Mouse (Mus musculus) T-cell, adult 2 months (primary cell): ENCODE measurements around the gene Ap2s1.

Experiments
- DNase-seq: peaks from one replicate; pipeline ENCODE4 v3.0.0; 2022; ENCODE audit warnings: low spot score

The Ap2s1 gene

DNA sequence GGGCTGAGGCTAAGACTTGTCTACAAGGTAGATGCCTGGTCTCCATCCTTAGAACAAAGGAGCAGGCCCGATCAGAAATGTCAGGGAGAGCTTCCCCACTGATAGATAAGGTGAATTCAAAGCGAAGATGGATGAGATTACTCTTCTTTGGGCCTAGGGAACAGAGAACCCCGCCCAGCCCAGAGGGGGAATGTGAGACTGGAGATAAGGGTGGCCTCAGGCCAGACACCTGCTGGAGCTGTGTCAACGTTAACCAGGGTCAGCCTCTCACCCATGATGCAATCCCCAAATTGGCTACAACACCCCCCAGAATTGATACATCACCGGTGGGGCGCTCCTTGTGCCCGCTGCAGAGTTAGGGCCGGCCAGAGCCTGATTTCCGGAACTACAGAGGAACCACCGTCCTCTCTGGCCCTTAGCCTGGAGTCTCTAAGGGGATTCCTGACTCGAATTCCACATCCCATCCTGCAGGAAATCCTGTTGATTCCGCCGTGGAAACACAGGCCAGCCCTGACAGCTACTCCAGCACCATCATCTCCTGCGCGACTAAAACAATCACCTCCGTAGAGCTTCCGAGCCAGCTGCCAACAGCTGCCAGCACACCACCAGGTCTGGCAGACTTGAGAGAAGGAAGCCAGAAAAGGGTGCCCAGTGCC, 17.3 kb downstream of the Ap2s1 start:
- DNase-seq: no peak

DNA sequence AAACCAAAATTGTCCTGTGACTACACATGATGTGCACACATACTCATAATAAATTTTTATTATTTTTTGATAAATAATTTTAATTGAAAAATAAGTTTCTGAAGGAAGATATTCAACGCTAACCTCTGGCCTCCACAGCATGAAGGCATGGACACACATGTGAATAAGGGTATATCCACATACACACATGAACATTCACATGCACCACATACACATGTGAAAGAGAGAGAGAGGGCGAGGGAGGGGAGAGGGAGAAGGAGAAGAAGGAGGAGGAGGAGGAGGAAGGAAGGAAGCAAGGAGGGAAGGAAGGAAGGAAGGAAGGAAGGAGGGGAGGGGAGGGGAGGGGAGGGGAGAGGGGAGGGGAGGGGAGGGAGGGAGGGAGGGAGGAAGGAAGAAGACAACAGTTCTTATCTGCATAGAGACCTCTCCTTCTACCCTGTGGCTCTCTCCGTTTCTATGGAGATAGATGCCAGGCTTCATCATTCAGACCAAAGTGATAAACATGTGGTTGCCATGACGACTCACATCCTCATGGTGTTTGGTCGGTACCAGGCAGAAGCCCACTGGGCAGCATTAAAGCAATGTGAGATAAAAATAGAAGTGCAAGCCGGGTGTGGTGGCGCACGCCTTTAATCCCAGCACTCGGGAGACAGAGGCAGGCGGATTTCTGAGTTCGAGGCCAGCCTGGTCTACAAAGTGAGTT, 20.8 kb downstream of the Ap2s1 start:
- peak; percentile 30 for DNase-seq

DNA sequence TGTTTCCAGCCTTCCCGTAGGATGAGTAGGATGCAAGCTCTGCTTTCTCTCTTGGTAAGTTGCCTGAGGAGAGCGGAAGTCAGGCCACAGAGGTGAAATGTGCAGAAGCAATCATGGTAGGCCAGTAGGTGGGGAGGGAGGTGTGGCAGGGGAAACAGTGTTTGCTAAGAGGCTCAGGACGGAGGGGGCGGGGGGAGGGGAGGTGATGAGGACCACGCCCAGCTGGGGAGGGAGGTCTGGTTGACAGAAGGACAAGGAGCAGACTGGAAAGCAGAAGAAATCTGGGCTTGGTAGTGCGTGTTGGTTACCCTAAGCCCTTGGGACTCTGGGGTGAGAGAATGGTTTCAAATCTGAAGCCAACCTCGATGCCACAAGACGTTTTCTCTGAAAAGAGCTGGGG, 22.1 kb downstream of the Ap2s1 start:
- DNase-seq: no peak

DNA sequence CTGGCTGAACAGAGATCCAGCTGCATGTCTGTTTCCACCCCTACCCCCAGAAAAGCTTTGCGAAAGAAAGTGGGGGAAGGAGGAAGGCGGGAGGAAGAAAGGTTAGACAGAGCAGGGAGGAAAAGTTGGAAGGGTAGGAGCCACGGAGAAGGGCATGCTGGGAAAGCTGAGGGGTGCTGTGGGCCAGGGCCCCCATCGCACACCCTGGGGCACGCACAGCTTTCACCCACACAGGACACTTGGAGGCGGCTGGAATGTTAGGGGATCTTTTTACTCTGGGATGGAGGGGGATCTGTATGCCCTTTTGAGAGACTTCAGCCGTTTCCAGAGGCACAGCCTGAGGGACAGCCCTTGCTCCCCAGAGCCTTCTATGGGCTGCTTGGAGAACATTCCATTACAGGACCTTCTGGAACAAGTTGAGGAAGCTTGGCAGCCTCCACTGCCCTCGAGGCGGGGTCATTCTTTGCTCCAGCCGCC, 22.8 kb downstream of the Ap2s1 start:
- DNase-seq: no peak

DNA sequence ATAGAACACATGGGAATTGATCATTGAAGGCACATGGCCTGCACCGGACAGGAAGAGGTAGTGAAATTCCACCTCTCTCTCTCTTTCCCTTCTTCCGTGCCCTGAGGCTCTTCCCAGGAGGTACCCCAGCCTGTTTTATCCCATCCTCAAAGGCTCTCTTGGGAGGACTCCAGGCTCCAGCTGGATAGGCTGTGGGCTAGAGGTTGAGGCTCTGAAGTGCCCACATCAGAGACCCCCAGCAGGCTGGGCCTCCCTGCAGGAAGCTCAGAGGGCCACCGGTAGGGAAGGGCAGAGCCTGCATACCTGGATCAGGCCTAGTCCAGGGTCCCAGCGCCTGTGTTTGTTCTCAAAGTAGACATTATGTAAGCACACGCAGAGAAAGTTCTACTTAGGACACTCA, 23.4 kb downstream of the Ap2s1 start:
- no peak for DNase-seq

DNA sequence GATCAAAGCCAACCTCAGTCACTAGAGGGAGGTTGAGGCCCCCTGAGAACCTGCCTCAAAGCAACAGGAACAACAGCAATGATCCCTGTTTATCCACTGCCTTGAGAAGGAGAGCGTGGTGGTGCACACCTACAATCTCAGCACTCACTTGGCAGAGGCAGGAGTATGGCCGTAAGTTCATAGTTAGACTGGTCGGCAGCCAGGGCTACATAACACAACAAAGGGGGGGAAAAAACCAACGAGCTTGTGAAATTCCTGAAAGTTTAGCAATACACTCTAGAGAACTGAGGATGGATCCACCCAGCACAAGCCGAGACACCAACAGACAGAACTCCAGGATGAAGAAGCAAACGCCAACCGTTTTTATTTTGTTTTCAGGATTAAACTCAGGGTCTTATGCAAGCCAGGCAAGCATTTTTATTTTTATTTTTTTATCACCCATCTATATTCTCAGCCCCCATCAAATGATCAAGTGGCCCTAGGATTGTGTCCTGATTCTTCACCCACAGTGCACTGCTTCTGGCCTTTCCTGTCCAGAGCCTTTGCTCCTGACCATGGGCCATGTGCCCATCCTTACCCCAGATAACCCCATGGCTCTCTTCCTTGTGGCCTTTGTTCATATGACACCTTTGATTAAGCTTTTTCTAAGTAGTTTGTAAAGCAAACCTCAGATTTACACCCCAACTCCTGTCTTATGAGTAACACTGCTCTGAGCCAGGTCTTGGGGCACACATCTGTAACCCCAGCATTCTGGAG, 25.4 kb downstream of the Ap2s1 start:
- no peak for DNase-seq

DNA sequence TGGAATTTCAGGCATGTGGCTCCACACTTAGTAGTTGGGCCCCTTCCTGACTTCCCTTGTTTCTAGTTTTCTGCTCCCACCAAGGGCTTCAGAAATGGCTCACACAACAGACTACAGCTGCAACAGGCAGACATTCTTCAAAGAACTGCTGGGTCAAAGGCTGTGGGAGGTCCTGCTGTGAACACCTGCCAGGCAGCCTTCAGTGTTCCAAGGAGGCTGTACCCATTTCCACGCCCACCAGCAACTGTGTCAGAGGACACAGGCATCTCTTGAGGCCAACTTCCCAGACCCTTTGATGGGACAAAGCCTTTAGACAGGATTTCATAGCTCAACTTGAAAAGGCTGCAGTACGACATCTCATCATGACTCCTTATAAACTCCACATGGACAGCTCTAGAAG, 28.2 kb downstream of the Ap2s1 start:
- no peak for DNase-seq

DNA sequence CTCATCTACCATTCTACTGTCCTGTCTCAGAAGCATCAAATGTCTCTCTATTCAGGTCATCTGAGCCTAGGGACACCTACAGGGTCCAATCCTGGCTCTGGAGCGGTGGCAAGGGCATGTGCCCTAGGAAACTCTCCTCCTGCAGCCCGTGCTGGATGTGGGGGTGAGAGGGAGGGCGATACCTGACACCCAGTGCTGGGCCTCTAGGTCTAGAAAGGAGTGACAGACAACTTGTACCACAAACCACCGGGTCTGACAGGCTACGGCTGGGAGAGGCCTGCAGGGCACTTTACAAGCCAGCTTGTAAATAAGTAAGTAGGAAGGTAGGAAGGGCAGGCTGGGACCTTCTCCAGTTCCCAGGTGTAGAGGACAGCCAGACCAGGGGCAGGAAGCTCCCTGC, 37.7 kb downstream of the Ap2s1 start:
- no peak for DNase-seq

DNA sequence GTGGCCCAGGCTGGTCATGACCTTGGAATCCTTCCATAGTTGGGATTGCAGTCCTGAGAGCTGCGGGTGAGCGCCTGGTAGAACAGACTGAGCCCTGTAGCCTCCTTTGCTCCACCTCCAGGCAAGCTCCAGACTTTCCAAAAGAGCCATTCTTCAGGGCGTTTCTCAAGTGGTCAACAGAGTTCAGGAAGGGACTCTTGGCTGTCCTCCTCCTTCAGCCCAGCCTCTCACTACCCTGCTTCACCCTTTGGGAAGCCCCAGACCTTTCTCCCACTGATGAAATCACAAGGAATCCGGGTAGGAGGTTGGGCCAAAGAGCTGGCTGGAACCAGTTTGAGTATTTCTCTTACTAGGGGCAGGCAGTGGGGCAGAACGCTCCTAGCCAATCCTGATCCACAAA, 41.9 kb downstream of the Ap2s1 start:
- no peak for DNase-seq

DNA sequence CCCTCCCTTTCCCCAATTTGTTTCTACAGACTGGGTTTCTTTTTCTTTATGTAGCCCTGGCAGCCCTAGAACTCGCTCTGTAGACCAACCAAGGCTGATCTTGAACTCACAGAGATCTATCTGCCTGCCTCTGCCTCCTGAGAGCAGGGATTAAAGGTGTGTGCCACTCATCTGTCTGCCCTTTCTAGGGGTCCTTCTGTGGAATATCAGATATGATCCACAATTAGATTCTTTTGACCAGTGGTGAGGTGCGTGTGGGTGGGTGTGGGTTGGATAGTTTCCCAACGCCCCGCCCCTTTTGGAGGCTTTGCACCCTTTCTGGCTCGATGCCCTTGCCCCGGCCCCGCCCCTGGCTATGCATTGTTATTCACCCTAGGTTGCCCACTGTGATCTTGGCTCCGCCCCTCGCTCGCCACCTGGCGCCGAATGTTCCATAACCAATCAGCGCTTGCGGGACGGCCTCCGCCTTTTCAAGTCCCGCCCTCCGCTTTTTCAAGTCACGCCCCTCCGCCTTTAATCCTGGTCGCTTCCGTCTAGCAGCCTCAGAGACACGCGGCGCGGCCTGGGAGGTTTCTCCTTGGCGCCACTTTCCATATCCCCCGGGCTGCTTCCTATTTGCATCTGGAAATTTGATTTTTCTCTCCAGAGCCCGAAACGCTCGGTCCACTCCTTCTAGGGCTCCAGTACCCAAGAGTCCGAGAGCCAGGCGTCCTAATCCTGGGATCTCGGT, 42.8 kb downstream of the Ap2s1 start, which contains the start of gene Slc1a5:
Slc1a5 (plus strand) TSS at position 516 of the 730 bp plus-strand sequence.
- DNase-seq: peak; percentile 94

DNA sequence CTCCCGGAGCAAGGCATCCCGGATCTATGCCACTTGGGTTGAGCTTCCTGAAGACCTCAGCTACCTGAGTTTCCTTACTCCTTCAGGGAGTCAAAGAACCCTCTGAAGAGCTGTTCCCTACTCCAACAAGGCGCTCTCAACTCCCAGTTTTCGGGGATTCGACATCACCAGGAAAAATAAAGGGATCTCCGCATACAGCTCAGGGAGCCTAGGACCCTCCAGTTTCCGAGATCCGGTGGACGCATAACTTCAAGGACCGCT, 43.3 kb downstream of the Ap2s1 start:
- DNase-seq: no peak

DNA sequence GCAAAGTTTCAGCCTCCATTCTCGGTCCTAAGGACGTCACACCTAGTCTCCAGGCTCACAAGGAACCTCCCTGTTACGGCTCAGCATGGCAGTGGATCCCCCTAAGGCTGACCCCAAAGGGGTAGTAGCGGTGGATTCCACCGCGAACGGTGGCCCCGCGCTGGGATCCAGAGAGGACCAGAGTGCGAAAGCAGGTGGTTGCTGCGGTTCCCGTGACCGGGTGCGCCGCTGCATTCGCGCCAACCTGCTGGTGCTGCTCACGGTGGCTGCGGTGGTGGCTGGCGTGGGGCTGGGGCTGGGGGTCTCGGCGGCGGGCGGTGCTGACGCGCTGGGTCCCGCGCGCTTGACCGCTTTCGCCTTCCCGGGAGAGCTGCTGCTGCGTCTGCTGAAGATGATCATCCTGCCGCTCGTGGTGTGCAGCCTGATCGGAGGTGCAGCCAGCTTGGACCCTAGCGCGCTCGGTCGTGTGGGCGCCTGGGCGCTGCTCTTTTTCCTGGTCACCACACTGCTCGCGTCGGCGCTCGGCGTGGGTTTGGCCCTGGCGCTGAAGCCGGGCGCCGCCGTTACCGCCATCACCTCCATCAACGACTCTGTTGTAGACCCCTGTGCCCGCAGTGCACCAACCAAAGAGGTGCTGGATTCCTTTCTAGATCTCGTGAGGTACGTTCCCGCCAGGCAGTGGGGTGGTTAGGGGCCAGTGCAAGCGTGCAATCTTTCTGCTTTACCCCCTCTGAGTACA, 43.8 kb downstream of the Ap2s1 start:
- peak; percentile 40 for DNase-seq

DNA sequence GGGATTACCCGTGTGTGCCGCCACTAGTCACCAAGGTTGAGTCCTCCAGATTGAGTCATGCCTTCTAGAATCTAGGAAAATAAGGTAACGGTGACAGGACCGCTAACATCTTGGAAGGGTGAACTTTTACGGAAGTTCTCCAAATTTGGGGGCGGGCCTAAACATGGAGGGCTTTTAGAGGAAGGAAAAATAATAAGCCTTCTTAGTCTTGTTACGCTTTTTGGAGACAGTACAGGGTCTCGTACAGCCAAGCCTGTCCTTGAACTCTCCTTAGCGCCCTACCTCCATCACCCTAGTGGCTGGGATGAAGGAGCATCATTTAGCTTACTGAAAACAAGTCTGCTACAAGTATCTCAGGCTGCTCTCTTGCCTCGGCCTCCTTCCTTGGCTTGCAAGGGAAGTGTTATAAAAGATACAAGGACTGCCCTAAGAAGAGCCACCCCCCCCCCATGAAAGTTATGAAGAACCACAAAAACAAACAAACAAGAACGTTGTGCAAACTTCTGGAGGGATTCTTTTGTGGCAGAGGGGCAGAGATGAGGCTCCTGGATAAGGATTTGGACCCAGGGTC, 44.4 kb downstream of the Ap2s1 start:
- no peak for DNase-seq

DNA sequence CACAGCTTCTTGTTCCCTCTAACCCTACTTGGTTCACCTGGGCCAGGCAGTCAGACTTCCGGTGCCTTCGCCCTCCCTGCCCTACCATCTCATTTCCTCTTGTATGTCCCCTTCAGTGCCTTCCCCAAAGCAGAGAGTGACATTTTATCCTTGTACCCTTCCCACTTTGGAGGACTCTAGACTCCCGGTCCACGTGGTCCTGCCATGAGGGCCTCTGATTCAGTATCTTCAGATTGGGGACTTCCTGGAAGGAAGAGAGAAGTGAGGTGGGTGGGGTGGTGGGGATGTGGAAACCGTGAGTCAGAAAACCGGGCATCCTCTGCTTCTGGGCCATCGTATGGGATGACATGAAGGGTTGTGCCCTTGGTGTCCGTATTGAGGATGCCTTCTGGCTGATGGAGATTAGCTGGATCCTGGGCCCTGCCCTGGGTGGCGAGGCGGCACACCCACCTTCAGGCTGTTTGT, 45.0 kb downstream of the Ap2s1 start:
- DNase-seq: peak; percentile 47

DNA sequence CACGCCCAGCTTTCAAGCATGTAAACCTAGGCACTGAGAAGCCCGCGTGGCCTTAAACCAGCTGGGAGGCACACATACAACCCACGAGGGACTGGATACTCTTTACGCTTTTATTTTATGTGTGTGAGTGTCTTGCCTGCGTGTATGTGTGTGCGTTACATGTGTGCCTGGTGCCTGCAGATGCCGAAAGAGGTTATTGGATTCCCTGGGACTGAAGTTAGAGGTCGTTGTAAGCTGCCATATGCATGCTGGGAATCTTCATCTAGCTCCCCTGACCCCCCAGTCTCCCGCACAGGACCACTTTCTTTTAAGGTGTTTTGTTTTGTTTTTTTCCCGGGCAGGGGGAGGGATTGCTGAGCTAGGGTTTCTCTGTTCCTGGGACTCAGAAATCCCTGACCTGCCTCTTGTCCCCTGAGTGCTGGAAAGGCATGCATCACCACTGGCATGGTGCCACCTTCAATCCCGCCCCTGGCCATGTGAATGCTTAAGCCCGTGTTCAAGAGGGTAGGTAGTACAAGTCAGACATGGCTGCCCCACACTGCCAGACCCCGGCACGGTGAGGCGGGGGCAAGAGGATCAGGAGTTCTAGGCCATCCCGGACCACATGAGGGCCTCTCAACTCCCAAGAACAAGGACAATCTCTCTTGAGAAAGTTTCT, 45.7 kb downstream of the Ap2s1 start:
- DNase-seq: no peak

DNA sequence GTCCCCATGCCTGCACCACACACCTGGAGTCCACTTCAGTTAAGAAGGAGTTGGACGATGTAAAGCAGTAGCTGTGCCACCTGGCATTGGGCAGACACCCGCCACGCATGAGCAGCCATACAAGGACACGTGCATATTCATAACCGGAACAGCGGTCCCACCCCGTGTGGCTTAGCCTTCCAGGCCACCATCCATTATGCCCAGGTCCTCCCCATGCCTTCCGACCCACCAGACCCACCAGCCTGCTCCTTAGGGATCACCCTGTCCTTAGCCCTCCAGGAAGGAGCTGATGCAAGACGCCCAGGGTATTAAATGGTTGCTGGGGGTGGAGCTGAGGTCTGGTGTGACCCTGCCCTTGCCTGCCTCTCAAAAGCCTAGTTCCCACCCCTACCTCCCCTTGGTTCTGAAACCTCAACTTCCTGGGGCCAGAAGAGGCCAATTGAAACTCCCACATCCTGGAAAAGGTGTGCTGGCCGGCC, 46.3 kb downstream of the Ap2s1 start:
- no peak for DNase-seq

DNA sequence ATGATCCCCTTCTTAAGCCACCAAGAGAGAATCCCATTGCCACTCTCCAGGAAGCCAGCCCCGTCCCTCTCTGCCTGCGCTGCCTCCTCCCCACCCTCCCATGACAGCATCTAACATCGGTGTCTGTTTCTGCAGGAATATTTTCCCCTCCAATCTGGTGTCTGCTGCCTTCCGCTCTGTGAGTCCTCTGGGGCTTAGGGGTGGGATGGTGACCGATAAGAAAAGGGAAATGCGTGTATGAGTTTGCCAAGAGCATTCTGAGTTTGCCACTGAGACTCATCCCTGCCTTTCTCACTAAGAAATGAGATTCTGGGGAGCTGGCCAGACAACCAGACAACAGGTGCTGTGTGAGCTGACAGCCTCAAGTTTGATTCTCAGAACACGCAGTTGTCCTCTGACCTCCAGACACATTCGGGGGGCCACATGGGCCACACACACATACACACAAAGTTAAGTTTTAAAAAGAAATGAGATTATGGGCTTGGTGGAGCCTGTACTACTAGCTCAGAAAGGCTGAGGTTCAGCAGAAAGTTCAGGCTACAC, 47.4 kb downstream of the Ap2s1 start:
- DNase-seq: no peak

DNA sequence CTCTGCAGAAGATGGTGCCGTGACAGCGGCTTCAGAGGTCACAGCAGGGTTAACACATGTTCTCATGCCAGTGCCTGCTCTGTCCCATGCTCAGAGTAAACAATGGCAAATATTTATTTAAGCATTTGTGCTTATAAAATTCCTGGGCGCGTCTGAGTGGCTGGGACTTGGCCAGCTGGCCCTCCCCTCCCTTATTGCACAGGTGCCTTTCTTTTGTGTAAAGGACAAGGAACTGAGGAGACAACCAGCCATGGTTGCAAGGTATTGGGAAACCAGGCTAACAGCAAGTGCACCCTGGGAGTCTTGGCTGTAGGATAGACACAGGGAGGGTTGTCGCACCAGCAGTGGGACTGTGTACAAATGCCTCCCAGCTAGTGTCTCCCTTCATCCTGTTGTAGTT, 54.1 kb downstream of the Ap2s1 start:
- no peak for DNase-seq

DNA sequence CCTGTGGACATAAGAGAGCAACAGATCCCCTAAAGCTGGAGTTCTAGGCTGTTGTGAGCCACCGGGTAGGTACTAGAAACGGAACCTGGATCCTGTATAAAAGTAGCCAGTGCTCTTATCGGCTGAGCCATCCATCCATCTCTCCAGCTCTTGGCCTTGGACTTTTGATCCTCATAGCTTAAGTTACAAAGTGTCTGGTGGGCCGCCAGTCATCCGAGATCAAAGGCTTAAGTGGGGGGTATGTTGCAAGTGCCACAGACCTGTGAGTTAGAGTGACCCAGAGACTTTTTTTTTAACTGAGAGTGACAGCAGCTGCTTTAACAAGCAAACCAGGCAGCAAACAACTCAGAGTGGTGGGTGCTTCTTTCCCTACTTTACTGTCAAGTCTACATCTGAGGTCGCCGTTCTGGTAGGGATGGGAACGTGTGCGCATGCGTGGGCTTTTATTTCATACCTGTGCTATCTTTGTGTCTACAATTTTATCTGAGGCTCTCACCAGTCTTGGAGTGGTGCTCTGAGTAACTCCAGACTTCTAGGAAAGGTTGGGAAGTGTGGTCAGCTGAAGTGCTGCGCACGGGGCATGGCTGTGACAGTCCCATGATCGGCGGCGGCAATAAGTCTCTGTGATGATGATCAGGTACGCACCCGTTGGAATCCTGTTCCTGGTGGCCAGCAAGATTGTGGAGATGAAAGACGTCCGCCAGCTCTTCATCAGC, 55.0 kb downstream of the Ap2s1 start:
- DNase-seq: no peak

DNA sequence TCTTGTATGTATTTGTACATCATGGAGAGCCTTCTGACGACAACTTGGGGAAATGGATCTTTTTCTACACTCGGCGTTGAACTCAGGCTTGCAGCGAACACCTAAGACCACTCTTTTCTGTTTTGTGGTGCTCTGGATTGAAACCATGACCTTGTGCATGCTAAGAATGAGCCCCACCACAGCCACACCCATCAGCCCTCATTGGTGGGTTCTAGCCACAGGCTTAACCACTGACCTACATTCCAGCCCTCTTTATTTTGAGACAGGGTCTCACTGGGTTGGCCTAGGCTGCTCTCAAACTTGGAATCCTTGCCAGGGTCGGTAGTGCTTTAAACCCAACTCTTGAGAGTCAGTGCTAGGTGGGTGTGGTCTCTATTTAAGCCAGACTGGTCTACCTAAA, 56.7 kb downstream of the Ap2s1 start:
- no peak for DNase-seq
